Mouse (Mus musculus): ENCODE data around the gene Sbno2. TPM values are rescaled to one million over a fixed set of nuclear protein-coding genes. Genes with fewer than 3 reads are reported as not detected.
A peak's percentile ranks its signal among the peaks of the same experiment; 100 is the strongest.

The Sbno2 gene
- total and polyA plus RNA-seq, 3 experiments: 38.5 to 120 (median 59.3) TPM

GRCm38 (mm10) chr10:80141786-80142529 lies 36.6 kb upstream of the Sbno2 start:
- peak; percentile 96 for DNase-seq

DNA sequence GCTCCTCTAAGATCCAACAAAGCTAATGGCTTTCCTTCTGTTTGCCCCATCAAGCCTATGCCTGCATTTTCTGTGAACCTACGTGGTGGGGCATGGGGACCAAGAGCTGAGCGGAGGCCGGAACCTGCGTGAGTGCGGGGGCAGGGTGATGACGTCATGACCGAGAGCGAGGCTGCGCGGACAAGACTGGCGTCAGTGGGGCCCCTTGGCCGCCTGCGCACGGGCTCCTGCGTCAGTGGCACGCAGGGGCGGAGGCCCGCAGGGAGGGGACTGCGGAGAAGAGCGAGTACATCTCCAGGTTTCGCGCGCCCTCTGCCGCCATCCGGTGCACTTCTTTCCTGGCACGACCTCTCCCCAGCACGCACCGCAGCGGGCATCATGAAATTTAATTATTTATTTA lies 35.9 kb upstream of the Sbno2 start:
- peak; percentile 98 for DNase-seq

DNA sequence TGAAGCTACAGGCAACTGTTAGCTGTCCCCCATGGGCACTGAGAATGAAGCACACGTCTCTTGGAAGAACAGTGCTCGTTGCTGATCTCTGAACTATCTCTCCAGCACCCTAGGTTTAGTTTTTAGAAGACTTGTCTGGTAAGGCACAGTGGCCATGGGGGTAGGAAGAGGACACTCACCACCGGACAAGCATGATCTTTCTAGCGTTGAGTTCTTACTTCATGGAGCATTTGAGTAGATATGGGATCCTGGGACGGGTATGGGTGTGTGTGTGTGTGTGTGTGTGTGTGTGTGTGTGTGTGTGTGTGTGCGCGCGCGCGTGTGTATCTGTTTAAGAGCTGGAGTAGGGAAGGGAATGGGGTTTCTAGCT lies 35.3 kb upstream of the Sbno2 start, which contains the start of gene Cbarp:
Gene Cbarp, minus strand, starts transcription at position 170 of the 370 bp plus-strand sequence.
- DNase-seq: no peak

DNA sequence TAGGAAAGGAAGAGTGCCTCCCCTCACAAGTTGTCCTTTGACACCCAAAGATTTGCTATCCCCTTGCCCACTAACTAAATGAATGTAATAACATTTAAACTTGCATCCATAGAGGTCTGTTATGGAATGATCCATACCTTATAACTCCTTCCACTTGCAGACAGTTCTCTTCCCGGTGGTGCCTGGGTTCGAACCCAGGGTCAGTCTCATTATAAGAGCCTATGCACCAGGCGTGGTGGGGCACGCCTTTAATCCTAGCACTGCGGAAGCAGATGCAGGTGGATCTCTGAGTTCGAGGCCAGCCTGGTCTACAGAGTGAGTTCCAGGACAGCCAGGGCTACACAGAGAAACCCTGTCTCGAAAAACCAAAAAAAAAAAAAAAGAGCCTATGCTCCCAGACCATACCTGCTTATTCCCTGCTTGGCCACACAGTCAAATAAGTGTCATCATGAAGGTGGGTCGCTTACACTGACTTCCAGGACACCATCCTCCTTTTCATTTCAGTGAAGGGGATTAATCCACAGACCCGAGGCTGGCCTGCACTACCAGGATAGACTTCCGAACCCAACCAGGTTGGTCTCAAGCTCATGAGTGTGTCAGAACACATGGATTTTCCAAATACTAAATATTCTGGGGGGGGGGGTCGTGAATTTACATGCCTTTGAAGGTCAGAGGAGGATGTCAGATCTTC lies 34.7 kb upstream of the Sbno2 start:
- DNase-seq: no peak

GRCm38 (mm10) chr10:80139439-80139775 lies 34.0 kb upstream of the Sbno2 start:
- no peak for DNase-seq

DNA sequence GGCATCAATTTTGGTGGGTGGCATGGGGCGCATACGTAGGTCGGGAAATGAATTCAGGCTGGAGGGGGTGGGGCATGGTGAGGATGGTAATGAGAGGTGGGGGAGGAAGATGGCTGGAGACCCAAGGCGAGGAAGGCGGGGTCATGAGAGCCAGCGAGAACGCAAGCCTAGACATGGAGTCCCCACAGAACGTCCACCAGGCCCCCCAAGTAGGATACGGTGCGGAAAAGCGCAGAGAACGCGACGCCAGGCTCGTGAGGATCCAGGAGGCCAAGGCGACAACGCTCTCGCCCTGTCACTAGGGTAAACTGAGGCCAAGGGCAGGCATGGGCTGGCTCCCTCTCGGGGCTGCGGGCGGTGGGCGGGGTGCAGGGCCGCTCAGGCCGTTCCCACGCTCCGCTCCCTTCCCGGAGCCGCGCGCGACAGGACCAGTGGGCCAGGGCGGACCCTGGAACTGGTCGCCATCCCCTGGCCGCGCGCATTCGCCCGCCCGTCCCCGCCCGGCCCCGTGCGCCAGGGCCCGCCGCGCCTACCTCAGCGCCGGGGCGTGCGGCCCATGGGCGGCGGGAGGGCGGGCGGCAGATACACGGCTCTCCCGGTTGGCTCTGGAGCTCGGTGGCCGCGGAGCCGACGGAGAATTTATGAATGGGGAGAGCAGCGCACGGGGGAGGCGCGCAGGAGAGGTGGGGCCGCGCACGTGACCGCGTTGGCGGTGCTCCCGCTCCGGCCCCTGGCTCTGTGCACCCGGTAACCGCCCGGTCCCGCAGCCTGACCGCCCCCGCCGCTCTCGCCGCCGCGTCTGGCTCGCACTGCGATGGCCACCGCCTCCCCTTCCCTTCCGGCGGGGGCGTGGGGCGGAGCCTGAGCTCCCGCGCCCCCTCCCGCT lies 33.4 kb upstream of the Sbno2 start, which contains the start of gene Atp5d:
Gene Atp5d, plus strand, starts transcription at position 80 of the 886 bp plus-strand sequence.
- DNase-seq: peak; percentile 89

DNA sequence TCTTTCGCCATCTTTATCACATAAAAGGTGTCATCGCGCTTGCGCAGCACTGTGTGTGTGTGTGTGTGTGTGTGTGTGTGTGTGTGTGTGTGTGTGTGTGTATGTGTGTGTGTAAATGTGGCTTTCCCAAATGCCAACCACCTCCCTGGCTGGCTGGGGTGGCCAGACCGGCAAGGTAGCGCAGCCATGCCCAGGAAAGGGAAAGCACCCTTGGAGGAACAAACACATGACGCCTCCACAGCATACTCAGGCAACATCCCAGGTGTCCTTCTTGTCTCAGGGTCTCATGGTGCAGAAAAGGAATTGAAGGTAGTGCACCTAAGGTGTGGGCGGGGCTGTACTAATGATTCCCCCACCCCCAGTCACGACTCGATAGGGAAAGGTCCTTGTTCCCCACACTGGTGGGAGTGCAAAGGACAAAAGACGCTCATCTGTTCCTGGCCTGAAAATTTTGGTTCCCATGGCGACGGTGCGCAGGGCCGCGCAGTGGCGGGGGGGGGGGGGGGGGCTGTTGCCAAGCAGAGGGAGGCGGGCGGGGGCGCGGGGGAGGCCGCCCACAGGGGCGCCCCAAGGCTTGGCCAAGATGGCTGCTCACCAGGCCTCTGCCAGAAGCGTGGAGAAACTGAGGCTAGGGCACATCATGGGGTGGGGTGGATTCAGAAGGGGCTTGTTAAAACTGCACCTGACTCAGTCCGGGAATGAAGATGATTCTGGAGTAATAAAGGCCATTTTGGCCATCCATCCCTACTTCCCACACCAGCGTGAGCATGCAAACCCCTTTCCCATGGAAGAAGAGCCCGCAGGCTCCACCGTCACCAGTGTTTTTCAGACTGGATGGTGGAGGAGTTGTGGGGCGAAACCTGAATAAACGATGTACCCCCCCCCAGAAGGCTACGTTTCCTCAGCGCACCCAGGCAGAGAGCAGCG lies 32.5 kb upstream of the Sbno2 start:
- DNase-seq: peak; percentile 53

DNA sequence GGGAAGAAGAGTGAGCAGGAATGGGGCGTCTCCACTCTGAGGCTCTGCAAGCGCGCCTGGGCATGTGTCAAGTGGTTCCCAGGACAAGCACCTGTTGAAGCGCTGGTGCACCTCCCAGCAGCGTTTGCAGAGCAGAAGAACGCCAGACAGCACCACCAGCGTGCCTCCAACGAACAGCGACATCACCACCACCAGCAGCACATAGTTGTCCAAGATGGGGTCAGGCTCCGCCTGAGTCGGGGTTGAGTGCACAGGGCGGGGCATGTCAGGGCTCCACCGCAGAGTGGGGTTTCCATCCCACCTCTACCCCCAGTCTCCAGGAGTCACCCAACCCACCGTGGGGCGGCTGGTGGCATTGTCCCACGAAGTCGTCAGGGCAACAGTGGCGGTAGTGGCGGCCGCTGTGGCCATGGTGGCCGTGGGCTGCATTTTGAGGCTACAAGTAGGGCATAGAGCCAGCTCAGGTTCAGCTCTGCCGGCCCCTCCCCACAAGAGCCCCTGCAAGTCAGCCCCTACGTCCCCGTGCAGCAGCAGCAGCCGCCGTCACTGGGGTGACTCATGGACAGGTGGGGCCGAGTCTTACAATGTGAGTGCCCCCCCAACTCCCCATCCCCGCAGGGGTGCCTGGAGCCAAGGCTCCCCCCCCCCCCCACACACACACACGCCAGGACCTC lies 31.7 kb upstream of the Sbno2 start:
- DNase-seq: peak; percentile 59

GRCm38 (mm10) chr10:80136179-80136951 lies 31.0 kb upstream of the Sbno2 start:
- peak; percentile 59 for DNase-seq

GRCm38 (mm10) chr10:80135641-80136040 lies 30.3 kb upstream of the Sbno2 start:
- peak; percentile 30 for DNase-seq

DNA sequence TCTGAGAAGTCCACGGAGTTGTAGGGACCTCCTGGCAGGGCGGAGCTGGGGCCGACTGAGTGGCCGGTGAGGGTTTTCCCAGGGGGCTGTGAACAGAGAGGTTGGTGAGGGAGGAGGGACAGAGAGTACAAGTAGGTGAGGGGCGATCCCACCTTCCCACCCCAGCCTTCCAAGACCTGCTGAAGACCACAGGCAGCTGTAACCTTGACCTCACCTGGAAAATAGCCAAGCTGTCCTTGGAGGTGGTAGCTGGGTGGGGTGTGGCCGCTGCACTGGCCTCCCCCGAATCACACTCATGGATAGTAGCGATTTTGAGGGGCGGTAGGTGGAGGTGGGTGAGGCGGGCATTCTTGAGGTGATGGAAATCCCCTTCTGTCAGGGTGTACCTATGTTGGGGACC lies 29.8 kb upstream of the Sbno2 start:
- DNase-seq: no peak

GRCm38 (mm10) chr10:80134421-80134820 lies 29.1 kb upstream of the Sbno2 start:
- peak; percentile 53 for DNase-seq

DNA sequence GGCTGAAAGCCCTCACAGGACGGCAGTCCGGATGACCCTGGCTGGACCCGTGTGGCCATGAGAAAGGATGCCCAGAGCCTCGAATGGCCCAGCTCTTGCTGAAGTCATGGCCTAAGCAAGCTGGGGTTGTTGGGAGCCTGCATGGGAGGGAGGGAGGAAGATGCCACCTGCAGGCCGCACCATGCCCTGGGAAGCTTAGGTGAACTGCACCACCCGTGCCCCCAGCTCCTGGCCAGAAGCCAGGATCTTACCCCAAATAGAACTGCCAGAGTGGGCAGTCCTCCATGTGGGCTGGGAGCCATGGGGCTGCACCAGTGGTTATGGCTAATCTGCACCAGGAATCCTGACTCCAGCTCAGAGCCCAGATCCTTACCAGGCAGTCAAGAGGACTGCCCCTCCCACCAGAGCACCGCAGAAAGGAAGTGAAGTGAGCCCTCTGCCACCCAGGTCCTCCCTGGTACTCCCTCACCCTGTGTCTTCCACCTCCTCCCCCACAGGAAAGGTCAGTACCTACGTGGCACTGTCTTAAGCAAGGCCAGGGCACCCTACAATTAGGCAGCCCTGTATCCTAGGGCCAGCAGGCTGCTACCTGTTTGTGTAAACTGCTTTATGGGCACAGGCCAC lies 28.0 kb upstream of the Sbno2 start:
- peak; percentile 55 for DNase-seq

GRCm38 (mm10) chr10:80131952-80132350 lies 26.6 kb upstream of the Sbno2 start:
- DNase-seq: peak; percentile 45

GRCm38 (mm10) chr10:80131316-80131951 lies 26.1 kb upstream of the Sbno2 start:
- peak; percentile 82 for DNase-seq

DNA sequence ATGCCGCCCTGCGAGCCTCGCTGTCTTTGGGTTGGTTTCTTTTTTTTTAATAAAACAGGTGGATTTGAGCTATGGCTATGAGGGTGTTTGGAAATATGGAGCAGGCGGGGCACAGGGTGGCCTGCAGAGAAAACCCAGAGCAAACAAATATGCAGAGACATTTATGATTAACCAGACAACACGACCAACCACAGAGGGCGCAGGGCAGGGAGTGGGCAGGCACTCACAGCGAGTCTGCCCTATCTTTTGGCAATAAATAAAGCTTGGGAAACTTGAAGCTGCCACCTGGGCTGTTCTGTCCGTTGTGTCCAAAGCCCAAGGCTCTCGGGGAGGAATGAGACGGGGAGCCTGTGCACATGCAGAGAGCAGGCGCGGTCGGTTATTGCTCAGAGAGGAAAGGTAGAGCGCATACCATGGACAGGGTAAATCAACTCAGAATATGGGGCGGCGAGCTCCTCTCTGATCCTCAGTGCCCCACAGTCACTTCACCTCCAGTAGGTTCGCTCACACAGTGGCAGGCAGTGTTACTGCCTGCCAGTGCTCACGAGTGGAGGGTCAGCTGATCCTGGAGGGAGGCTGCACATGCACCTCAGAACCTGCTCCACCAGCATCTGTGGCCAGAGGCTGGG lies 25.1 kb upstream of the Sbno2 start:
- DNase-seq: peak; percentile 20

DNA sequence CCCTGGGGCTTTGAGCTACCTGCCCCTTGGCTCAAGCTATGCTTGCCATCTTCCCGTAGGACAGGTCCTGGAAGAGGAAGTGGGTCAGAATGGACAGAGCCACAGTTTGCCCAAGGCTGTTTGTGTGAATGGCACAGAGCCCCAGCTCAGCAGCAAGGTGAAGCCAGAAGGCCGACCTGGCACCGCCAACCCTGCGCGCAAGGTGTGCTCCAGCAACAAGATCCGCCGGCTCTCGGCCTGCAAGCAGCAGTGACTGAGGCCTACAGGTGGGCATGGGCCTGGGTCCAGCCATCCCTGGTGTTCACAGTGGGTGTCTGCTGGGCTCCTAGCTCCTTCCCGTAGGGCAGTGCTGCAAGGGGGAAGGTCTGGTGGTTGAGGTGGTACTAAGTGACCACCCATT lies 24.5 kb upstream of the Sbno2 start:
- DNase-seq: peak; percentile 26

DNA sequence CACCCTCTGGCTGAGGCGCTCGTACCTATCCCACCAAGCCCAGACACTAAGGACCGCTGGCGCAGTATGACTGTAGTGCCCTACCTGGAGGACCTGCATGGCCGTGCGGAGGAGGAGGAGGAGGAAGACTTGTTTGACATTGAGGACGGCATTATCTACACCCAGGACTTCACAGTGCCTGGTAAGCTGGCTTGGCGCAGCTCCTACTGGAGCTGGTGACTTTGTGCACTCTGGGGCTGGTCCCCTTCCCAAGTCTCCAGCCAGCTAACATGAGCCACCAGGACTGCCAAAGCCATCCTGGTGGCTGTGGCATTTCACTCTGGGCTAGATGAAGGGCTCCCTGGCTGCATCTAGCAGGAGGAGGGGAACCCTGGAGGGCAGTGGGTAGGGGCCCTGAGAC lies 22.5 kb upstream of the Sbno2 start:
- no peak for DNase-seq

All from adrenal gland, adult 2 months (tissue).